Mouse (Mus musculus) thymus, adult 2 months (tissue): ENCODE measurements around the gene Abhd17b.

Experiments
- CTCF ChIP-seq: fragments of 200-500 bp; IDR thresholded peaks from 2 replicates; pipeline ENCODE4 v1.5.1; 2012; ENCODE audit warnings: mild to moderate bottlenecking, control low read depth, low read length, moderate library complexity, borderline replicate concordance; ENCODE audit not compliant: control insufficient read depth, poor library complexity, insufficient read depth; ENCODE audit errors: extremely low read depth
- POLR2A ChIP-seq: fragments of 200-500 bp; IDR thresholded peaks from 2 replicates; pipeline ENCODE4 v1.6.1; 2012; ENCODE audit warnings: mild to moderate bottlenecking, low read length, control low read depth, moderate library complexity; ENCODE audit not compliant: control insufficient read depth, poor library complexity, insufficient read depth; ENCODE audit errors: extremely low read depth

DNA sequence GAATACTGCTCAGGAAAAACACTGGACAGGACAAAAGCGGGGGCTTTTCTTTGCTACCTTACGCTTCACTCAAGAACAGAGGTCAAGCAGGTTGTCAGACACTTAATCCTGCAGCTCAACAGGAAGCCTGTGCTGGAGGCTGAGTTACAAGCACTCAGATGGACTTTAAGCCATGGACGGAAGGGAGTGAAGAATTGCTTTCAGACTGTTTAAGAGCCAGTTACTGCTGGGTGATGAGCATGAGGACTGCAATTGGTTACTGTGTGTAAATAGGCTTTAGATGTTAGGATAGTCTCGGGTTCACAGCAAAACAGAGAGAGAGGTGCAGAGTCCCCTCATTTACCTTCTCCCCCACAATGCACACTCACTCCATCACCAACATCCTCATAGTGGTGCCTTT, 7.7 kb upstream of the Abhd17b start:
- TF ChIP-seq CTCF (no peak), POLR2A (no peak)
